Mouse (Mus musculus) bone marrow macrophage, adult 2 months (primary cell): ENCODE data around the gene Msh4. TPM values are rescaled to one million over a fixed set of nuclear protein-coding genes. Genes with fewer than 3 reads are reported as not detected.

ENCODE experiments used
- H3K27ac ChIP-seq: 2 replicates; pipeline ENCODE4 v1.5.1; 2012; ENCODE audit warnings: low read depth, low read length; ENCODE audit not compliant: insufficient read depth
- H3K4me1 ChIP-seq: 2 replicates; pipeline ENCODE4 v1.6.1; 2012; ENCODE audit warnings: low read length; ENCODE audit not compliant: control insufficient read depth, insufficient read depth
- H3K4me3 ChIP-seq: 2 replicates; pipeline ENCODE4 v1.5.1; 2012; ENCODE audit warnings: mild to moderate bottlenecking, low read length, moderate library complexity; ENCODE audit not compliant: insufficient read depth
- CTCF ChIP-seq: IDR thresholded peaks from 2 replicates; pipeline ENCODE4 v1.5.1; 2012; ENCODE audit warnings: low read depth, mild to moderate bottlenecking, low read length, moderate library complexity
- POLR2A ChIP-seq: IDR thresholded peaks from 2 replicates; pipeline ENCODE4 v1.6.1; 2012; ENCODE audit warnings: mild to moderate bottlenecking, low read depth, low read length, borderline replicate concordance
- polyA plus RNA-seq: library from polyadenylated mRNA; stranded (reverse); fragments of >200 nt; gene quantifications from 2 replicates; pipeline ENCODE4 v1.2.4, GENCODE M21; 2012; ENCODE audit not compliant: missing spikeins, insufficient read depth, insufficient read length

Gene Msh4
- polyA plus RNA-seq, 1 experiment, result not detected

- Histone ChIP-seq H3K4me1 (peaks cover 10% of the 10 kb centered on the region), H3K27ac (no peak overlapping the region), H3K4me3 (no peak overlapping the region)
- no peak for TF ChIP-seq CTCF
- TF ChIP-seq POLR2A, result no peak
These were observed 31.3 kb upstream of the Msh4 start for GRCm38 (mm10) chr3:153937116-153937810.

GRCm38 (mm10) chr3:153935878-153936277 is 29.9 kb upstream of the Msh4 start:
- Histone ChIP-seq H3K4me1 (peaks cover 10% of the 10 kb centered on the region), H3K4me3 (no peak overlapping the region), H3K27ac (peak overlapping the region; percentile 73)
- TF ChIP-seq POLR2A, result no peak
- TF ChIP-seq CTCF, result no peak

GRCm38 (mm10) chr3:153932461-153932860 is 26.5 kb upstream of the Msh4 start:
- no peak for TF ChIP-seq CTCF
- TF ChIP-seq POLR2A, result no peak
- Histone ChIP-seq H3K27ac (no peak overlapping the region), H3K4me3 (no peak overlapping the region), H3K4me1 (peaks cover 12% of the 10 kb centered on the region)

- Histone ChIP-seq H3K27ac (no peak overlapping the region), H3K4me3 (no peak overlapping the region), H3K4me1 (peaks cover 2% of the 10 kb centered on the region; the same call in 1 of the 2 replicates)
- TF ChIP-seq CTCF, result no peak
- no peak for TF ChIP-seq POLR2A
These were observed 23.6 kb upstream of the Msh4 start for GRCm38 (mm10) chr3:153929526-153929925.

GRCm38 (mm10) chr3:153926333-153926732 is 20.4 kb upstream of the Msh4 start:
- Histone ChIP-seq H3K4me3 (no peak overlapping the region), H3K4me1 (peaks cover 2% of the 10 kb centered on the region; the same call in 1 of the 2 replicates), H3K27ac (no peak overlapping the region)
- TF ChIP-seq CTCF (no peak), POLR2A (no peak)

- no peak overlapping the region for H3K4me3 ChIP-seq
- no peak overlapping the region for H3K27ac ChIP-seq
- H3K4me1 ChIP-seq, result peaks cover 7% of the 10 kb centered on the region
- TF ChIP-seq CTCF (no peak), POLR2A (no peak)
These were observed 15.4 kb upstream of the Msh4 start for GRCm38 (mm10) chr3:153921147-153921910.

GRCm38 (mm10) chr3:153917200-153917599 is 11.3 kb upstream of the Msh4 start:
- H3K4me3 ChIP-seq, result no peak overlapping the region
- peak overlapping the region; percentile 31 for H3K27ac ChIP-seq
- no peak for TF ChIP-seq CTCF
- TF ChIP-seq POLR2A, result no peak
- H3K4me1 ChIP-seq, result peaks cover 12% of the 10 kb centered on the region

GRCm38 (mm10) chr3:153913510-153914243 is 7.7 kb upstream of the Msh4 start:
- H3K4me3 ChIP-seq, result peak overlapping the region; percentile 75; the same call in 1 of the 2 replicates
- peak overlapping the region; percentile 85; the same call in 1 of the 2 replicates for H3K27ac ChIP-seq
- peaks cover 32% of the 10 kb centered on the region for H3K4me1 ChIP-seq
- TF ChIP-seq POLR2A (no peak), CTCF (no peak)

GRCm38 (mm10) chr3:153912546-153913509 is 6.9 kb upstream of the Msh4 start, which contains the start of gene Rabggtb:
Gene Rabggtb, minus strand, starts transcription at chr3:153913009.
- peak; percentile 60; the same call in 1 of the 2 replicates for TF ChIP-seq POLR2A
- TF ChIP-seq CTCF, result no peak
- Histone ChIP-seq H3K27ac (peak within 1 kb of the TSS; percentile 85), H3K4me1 (peaks cover 32% of the 10 kb centered on the region), H3K4me3 (peak within 1 kb of the TSS; percentile 94)
